Mouse (Mus musculus): Measurements from ENCODE around the gene Kdf1. TPM values are rescaled to one million over a fixed set of nuclear protein-coding genes. Genes with fewer than 3 reads are reported as not detected.

The Kdf1 gene
- total and polyA plus RNA-seq, 2 experiments, result 1.7 to 7.4 TPM

DNA sequence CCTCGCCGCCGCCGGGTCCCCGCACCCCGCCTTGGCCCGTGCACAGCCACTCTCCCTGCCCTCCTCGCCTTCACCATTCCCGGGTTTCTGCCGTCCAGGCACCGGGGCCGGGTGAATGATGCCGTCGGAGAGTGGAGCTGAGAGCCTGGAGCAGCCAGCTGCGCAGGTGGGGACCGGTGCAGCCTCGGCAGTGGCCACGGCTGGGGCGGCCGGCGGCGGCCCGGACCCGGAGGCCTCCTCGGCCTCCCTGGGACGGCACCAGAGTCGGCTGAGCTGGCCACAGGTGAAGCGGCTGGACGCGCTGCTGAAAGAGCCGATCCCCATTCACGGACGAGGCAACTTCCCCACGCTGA lies 38.6 kb upstream of the Kdf1 start:
- H3K36me3 ChIP-seq (ENCODE audit: control insufficient read depth, insufficient read depth, low read length), result no peaks in the 10 kb centered on the region
- DNase-seq (ENCODE audit: extremely low read depth, low read depth, low spot score), result no peak
- peaks cover 1% of the 10 kb centered on the region; the same call in 1 of the 2 replicates for H3K4me1 ChIP-seq (ENCODE audit: control insufficient read depth, insufficient read depth, low read length)
- H3K27ac ChIP-seq (replicated peaks; ENCODE audit: insufficient read depth, low read depth, low read length), result no peak overlapping the region
- H3K4me3 ChIP-seq (ENCODE audit: insufficient read depth, low read depth, low read length), result peak overlapping the region; percentile 51; the same call in 1 of the 2 replicates
- H3K9ac ChIP-seq (ENCODE audit: low read depth, low read length), result peak overlapping the region; percentile 31; the same call in 1 of the 2 replicates
- no peak for TF ChIP-seq CTCF (IDR thresholded peaks at IDR 0.05; ENCODE audit: low read depth, low read length)
- TF ChIP-seq POLR2A (IDR thresholded peaks at IDR 0.05; ENCODE audit: extremely low read depth, insufficient read depth, low read length), result no peak
- H3K79me2 ChIP-seq (ENCODE audit: control insufficient read depth, insufficient read depth, low read length), result no peaks in the 10 kb centered on the region
- no peaks in the 10 kb centered on the region for H3K27me3 ChIP-seq (ENCODE audit: control insufficient read depth, insufficient read depth, low read length)
- 5% methylated on average over 33 of the region's 34 CpGs for WGBS

DNA sequence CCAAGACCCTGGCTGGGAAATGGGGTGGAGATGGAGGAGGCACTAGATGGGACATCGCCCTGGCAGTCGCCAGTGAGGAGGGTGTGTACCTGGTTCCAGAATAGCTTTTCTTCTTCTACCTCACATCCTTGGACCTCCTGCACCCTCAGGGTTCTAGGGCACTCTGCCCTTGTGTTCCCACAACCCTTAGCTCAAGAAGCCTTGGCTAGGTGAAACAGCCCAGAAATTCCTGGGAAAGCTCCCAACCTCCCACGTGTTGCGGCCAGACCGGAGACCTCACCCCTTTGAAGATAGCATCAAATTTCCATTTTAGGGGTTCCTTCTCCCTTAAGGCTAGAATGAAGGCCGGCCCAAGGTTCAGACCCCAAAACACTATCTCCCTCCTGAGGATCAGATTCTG lies 38.0 kb upstream of the Kdf1 start:
- DNase-seq (ENCODE audit: extremely low read depth, low read depth, low spot score), result no peak
- no peaks in the 10 kb centered on the region for H3K36me3 ChIP-seq (ENCODE audit: control insufficient read depth, insufficient read depth, low read length)
- H3K4me1 ChIP-seq (ENCODE audit: control insufficient read depth, insufficient read depth, low read length), result peaks cover 1% of the 10 kb centered on the region; the same call in 1 of the 2 replicates
- no peak overlapping the region for H3K27ac ChIP-seq (replicated peaks; ENCODE audit: insufficient read depth, low read depth, low read length)
- H3K79me2 ChIP-seq (ENCODE audit: control insufficient read depth, insufficient read depth, low read length), result no peaks in the 10 kb centered on the region
- no peak overlapping the region for H3K9ac ChIP-seq (ENCODE audit: low read depth, low read length)
- H3K4me3 ChIP-seq (ENCODE audit: insufficient read depth, low read depth, low read length), result no peak overlapping the region
- TF ChIP-seq POLR2A (IDR thresholded peaks at IDR 0.05; ENCODE audit: extremely low read depth, insufficient read depth, low read length), result no peak
- no peak for TF ChIP-seq CTCF (IDR thresholded peaks at IDR 0.05; ENCODE audit: low read depth, low read length)
- WGBS, result 60% methylated on average over 6 of the region's 6 CpGs
- H3K27me3 ChIP-seq (ENCODE audit: control insufficient read depth, insufficient read depth, low read length), result no peaks in the 10 kb centered on the region

GRCm38 (mm10) chr4:133481488-133481887 lies 37.3 kb upstream of the Kdf1 start:
- Histone ChIP-seq H3K4me1 (ENCODE audit: control insufficient read depth, insufficient read depth, low read length) (peaks cover 1% of the 10 kb centered on the region; the same call in 1 of the 2 replicates), H3K36me3 (ENCODE audit: control insufficient read depth, insufficient read depth, low read length) (no peaks in the 10 kb centered on the region), H3K27ac (replicated peaks; ENCODE audit: insufficient read depth, low read depth, low read length) (no peak overlapping the region), H3K4me3 (ENCODE audit: insufficient read depth, low read depth, low read length) (no peak overlapping the region), H3K9ac (ENCODE audit: low read depth, low read length) (no peak overlapping the region), H3K79me2 (ENCODE audit: control insufficient read depth, insufficient read depth, low read length) (no peaks in the 10 kb centered on the region), H3K27me3 (ENCODE audit: control insufficient read depth, insufficient read depth, low read length) (no peaks in the 10 kb centered on the region)
- 56% methylated on average over 4 of the region's 4 CpGs for WGBS
- no peak for DNase-seq (ENCODE audit: extremely low read depth, low read depth, low spot score)
- TF ChIP-seq POLR2A (IDR thresholded peaks at IDR 0.05; ENCODE audit: extremely low read depth, insufficient read depth, low read length), result no peak
- TF ChIP-seq CTCF (IDR thresholded peaks at IDR 0.05; ENCODE audit: low read depth, low read length), result no peak

DNA sequence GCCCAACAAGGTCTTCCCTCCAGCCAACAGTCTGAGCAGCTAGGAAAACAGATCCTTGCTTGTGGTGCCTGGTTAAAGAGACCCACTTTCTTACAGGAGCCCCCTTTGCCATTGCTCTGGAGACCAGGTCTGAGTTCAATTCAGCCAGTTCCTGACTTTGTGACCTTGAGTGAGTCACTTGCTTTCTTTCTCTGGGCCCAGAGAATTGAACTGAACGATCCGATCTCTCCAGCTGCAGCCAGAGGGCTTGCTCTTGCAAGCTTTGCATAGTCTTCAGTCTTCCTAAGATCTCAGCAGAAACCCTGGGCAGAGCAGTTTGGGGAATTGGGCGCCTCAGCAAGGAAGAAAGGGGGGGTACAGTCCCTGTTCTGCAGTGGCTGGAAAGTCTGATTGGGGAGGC lies 36.3 kb upstream of the Kdf1 start:
- H3K4me1 ChIP-seq (ENCODE audit: control insufficient read depth, insufficient read depth, low read length), result peaks cover 1% of the 10 kb centered on the region; the same call in 1 of the 2 replicates
- H3K27ac ChIP-seq (replicated peaks; ENCODE audit: insufficient read depth, low read depth, low read length), result no peak overlapping the region
- no peaks in the 10 kb centered on the region for H3K36me3 ChIP-seq (ENCODE audit: control insufficient read depth, insufficient read depth, low read length)
- no peaks in the 10 kb centered on the region for H3K27me3 ChIP-seq (ENCODE audit: control insufficient read depth, insufficient read depth, low read length)
- no peak for DNase-seq (ENCODE audit: extremely low read depth, low read depth, low spot score)
- H3K79me2 ChIP-seq (ENCODE audit: control insufficient read depth, insufficient read depth, low read length), result no peaks in the 10 kb centered on the region
- no peak overlapping the region for H3K4me3 ChIP-seq (ENCODE audit: insufficient read depth, low read depth, low read length)
- WGBS, result 88% methylated on average over 3 of the region's 3 CpGs
- H3K9ac ChIP-seq (ENCODE audit: low read depth, low read length), result no peak overlapping the region
- TF ChIP-seq POLR2A (IDR thresholded peaks at IDR 0.05; ENCODE audit: extremely low read depth, insufficient read depth, low read length), result no peak
- no peak for TF ChIP-seq CTCF (IDR thresholded peaks at IDR 0.05; ENCODE audit: low read depth, low read length)

- 19% methylated on average over 22 of the region's 22 CpGs for WGBS
- Histone ChIP-seq H3K36me3 (ENCODE audit: control insufficient read depth, insufficient read depth, low read length) (no peaks in the 10 kb centered on the region), H3K79me2 (ENCODE audit: control insufficient read depth, insufficient read depth, low read length) (no peaks in the 10 kb centered on the region), H3K9ac (ENCODE audit: low read depth, low read length) (no peak overlapping the region; the same call in 1 of the 2 replicates), H3K4me3 (ENCODE audit: insufficient read depth, low read depth, low read length) (no peak overlapping the region), H3K27me3 (ENCODE audit: control insufficient read depth, insufficient read depth, low read length) (no peaks in the 10 kb centered on the region), H3K27ac (replicated peaks; ENCODE audit: insufficient read depth, low read depth, low read length) (no peak overlapping the region), H3K4me1 (ENCODE audit: control insufficient read depth, insufficient read depth, low read length) (peaks cover 1% of the 10 kb centered on the region; the same call in 1 of the 2 replicates)
- no peak for DNase-seq (ENCODE audit: extremely low read depth, low read depth, low spot score)
- TF ChIP-seq CTCF (IDR thresholded peaks at IDR 0.05; ENCODE audit: low read depth, low read length), result no peak
Measured at GRCm38 (mm10) chr4:133484266-133485025, 34.3 kb upstream of the Kdf1 start.

Measured in liver, adult 2 months (tissue).